Mouse (Mus musculus): ENCODE data around the gene Rdh7.
"Not testable (repeated sequence)": the region's sequence is repeated elsewhere in the genome, so short reads cannot be mapped to it uniquely, and the experiment has no call there.

Gene Rdh7

GRCm38 (mm10) chr10:127893163-127894022, 4.8 kb upstream of the Rdh7 start:
- not testable (repeated sequence) for DNase-seq

GRCm38 (mm10) chr10:127891481-127891880, 2.9 kb upstream of the Rdh7 start:
- no peak for DNase-seq

GRCm38 (mm10) chr10:127886971-127887370, 1.6 kb downstream of the Rdh7 start:
- DNase-seq: no peak

GRCm38 (mm10) chr10:127886551-127886950, 2.1 kb downstream of the Rdh7 start:
- DNase-seq: no peak

GRCm38 (mm10) chr10:127881041-127881440, 7.6 kb downstream of the Rdh7 start:
- DNase-seq: no peak

- no peak for DNase-seq
Observed at GRCm38 (mm10) chr10:127879155-127879688, 9.4 kb downstream of the Rdh7 start.

- no peak for DNase-seq
Observed at GRCm38 (mm10) chr10:127878262-127879057, 10.2 kb downstream of the Rdh7 start.

- DNase-seq: no peak
Observed at GRCm38 (mm10) chr10:127877681-127878080, 10.9 kb downstream of the Rdh7 start.

GRCm38 (mm10) chr10:127872484-127872883, 16.1 kb downstream of the Rdh7 start:
- no peak for DNase-seq

GRCm38 (mm10) chr10:127866232-127866631, 22.4 kb downstream of the Rdh7 start, which contains the start of gene Rdh16f2:
Gene Rdh16f2 (plus strand): TSS chr10:127866474.
- no peak for DNase-seq

GRCm38 (mm10) chr10:127864931-127865330, 23.7 kb downstream of the Rdh7 start:
- no peak for DNase-seq

GRCm38 (mm10) chr10:127856376-127856775, 32.2 kb downstream of the Rdh7 start:
- no peak for DNase-seq

- DNase-seq: no peak
Observed at GRCm38 (mm10) chr10:127849628-127850027, 39.0 kb downstream of the Rdh7 start, which contains the start of gene Rdh19. Gene Rdh19 (plus strand): TSS chr10:127849928.

GRCm38 (mm10) chr10:127848089-127848488, 40.5 kb downstream of the Rdh7 start:
- no peak for DNase-seq

- not testable (repeated sequence) for DNase-seq
Observed at GRCm38 (mm10) chr10:127845945-127846344, 42.7 kb downstream of the Rdh7 start.

- no peak for DNase-seq
Observed at GRCm38 (mm10) chr10:127840776-127841175, 47.8 kb downstream of the Rdh7 start.

GRCm38 (mm10) chr10:127838539-127838938, 50.1 kb downstream of the Rdh7 start:
- DNase-seq: no peak

GRCm38 (mm10) chr10:127837793-127838192, 50.8 kb downstream of the Rdh7 start:
- not testable (repeated sequence) for DNase-seq

GRCm38 (mm10) chr10:127835292-127835691, 53.3 kb downstream of the Rdh7 start:
- no peak for DNase-seq

- not testable (repeated sequence) for DNase-seq
Observed at GRCm38 (mm10) chr10:127834186-127834585, 54.4 kb downstream of the Rdh7 start.

All from spleen, adult 18-20 months (tissue).